Mouse (Mus musculus): ENCODE measurements around the gene Fdps. TPM values are rescaled to one million over a fixed set of nuclear protein-coding genes. Genes with fewer than 3 reads are reported as not detected.

Gene Fdps
- total RNA-seq (2014; rRNA removed) (382 and 401 TPM in 2 replicates), polyA plus RNA-seq (2015; fragmentation: Nextera tagmentation; extraction: Ambion mirVana) (407 and 423 TPM in 2 replicates)

DNA sequence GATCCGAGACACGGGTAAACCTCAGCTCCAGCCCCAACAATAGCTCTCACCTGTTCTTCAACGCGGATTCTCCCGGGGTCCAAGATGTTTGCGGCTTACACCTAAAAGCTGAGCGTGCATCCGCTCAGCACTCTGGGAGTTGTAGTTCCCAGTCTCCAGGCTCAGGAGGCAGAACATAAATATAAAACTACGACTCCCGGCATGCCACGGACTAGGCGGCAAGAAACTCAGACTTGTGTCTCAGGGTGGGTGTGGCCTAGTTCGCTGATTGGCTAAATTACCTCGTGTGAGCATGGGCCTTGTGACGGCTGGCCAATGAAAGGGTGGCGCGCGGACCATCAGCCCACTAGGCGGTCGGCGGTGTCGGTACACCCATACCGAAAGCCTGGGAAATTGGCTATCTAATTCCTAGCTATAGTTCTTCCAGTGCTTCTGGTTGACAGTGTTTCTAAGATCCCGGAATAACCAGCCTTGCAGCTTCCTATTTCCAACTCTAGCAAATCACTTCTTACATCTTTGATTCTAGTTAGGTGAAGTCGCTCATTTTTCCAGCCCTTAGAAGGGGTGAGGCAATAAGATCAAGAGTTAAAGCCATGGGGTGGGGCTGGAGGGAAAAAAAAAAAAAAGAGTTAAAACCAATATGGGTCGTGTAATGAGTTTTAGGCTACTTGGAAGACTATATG is at the start of gene Fdps:
Gene Fdps (minus strand): TSS at position 148 of the 683 bp plus-strand sequence.
- Histone ChIP-seq H3K9ac (replicated peaks; ENCODE audit: low read length, poor library complexity, severe bottlenecking) (peak within 1 kb of the TSS; percentile 52), H3K4me1 (ENCODE audit: insufficient read depth, low read length) (peaks cover 11% of the 10 kb centered on the region; the same call in 1 of the 2 replicates), H3K9me3 (ENCODE audit: low read length) (no peaks in the 10 kb centered on the region), H3K27ac (ENCODE audit: low read depth, low read length) (peak within 1 kb of the TSS; percentile 57), H3K36me3 (ENCODE audit: insufficient read depth, low read length) (peaks cover 12% of the 10 kb centered on the region), H3K27me3 (ENCODE audit: insufficient read depth, low read length) (no peaks in the 10 kb centered on the region), H3K4me3 (ENCODE audit: low read depth, low read length) (peak within 1 kb of the TSS; percentile 60), H3K4me2 (ENCODE audit: low read depth, low read length, poor library complexity, severe bottlenecking) (peak within 1 kb of the TSS; percentile 88)
- ATAC-seq (ENCODE audit: low FRiP score) = peak; percentile 99
- peak; percentile 55 for TF ChIP-seq CTCF (IDR thresholded peaks at IDR 0.05)
- WGBS = under 1% methylated on average over 26 of the region's 26 CpGs
- peak; percentile 100 for DNase-seq (ENCODE audit: low spot score)

- WGBS = 72% methylated on average over 14 of the region's 14 CpGs
- no peak for TF ChIP-seq CTCF (IDR thresholded peaks at IDR 0.05)
- ATAC-seq (ENCODE audit: low FRiP score) = no peak
- H3K36me3 ChIP-seq (ENCODE audit: insufficient read depth, low read length) = peaks cover 12% of the 10 kb centered on the region
- H3K4me1 ChIP-seq (ENCODE audit: insufficient read depth, low read length) = no peaks in the 10 kb centered on the region
- no peak overlapping the region for H3K4me2 ChIP-seq (ENCODE audit: low read depth, low read length, poor library complexity, severe bottlenecking)
- H3K9ac ChIP-seq (replicated peaks; ENCODE audit: low read length, poor library complexity, severe bottlenecking) = no peak overlapping the region
- no peaks in the 10 kb centered on the region for H3K27me3 ChIP-seq (ENCODE audit: insufficient read depth, low read length)
- no peak overlapping the region for H3K4me3 ChIP-seq (ENCODE audit: low read depth, low read length)
- H3K27ac ChIP-seq (ENCODE audit: low read depth, low read length) = no peak overlapping the region
- DNase-seq (ENCODE audit: low spot score) = no peak
- H3K9me3 ChIP-seq (ENCODE audit: low read length) = no peaks in the 10 kb centered on the region
Observed at GRCm38 (mm10) chr3:89148567-89148966, 46.8 kb upstream of the Fdps start.

GRCm38 (mm10) chr3:89147979-89148311 is 46.2 kb upstream of the Fdps start:
- no peaks in the 10 kb centered on the region for H3K4me1 ChIP-seq (ENCODE audit: insufficient read depth, low read length)
- WGBS = 19% methylated on average over 15 of the region's 15 CpGs
- no peak overlapping the region for H3K4me2 ChIP-seq (ENCODE audit: low read depth, low read length, poor library complexity, severe bottlenecking)
- H3K9ac ChIP-seq (replicated peaks; ENCODE audit: low read length, poor library complexity, severe bottlenecking) = no peak overlapping the region
- no peak for ATAC-seq (ENCODE audit: low FRiP score)
- H3K36me3 ChIP-seq (ENCODE audit: insufficient read depth, low read length) = peaks cover 12% of the 10 kb centered on the region
- DNase-seq (ENCODE audit: low spot score) = no peak
- no peaks in the 10 kb centered on the region for H3K9me3 ChIP-seq (ENCODE audit: low read length)
- no peak for TF ChIP-seq CTCF (IDR thresholded peaks at IDR 0.05)
- no peak overlapping the region for H3K4me3 ChIP-seq (ENCODE audit: low read depth, low read length)
- H3K27me3 ChIP-seq (ENCODE audit: insufficient read depth, low read length) = no peaks in the 10 kb centered on the region
- no peak overlapping the region for H3K27ac ChIP-seq (ENCODE audit: low read depth, low read length)

DNA sequence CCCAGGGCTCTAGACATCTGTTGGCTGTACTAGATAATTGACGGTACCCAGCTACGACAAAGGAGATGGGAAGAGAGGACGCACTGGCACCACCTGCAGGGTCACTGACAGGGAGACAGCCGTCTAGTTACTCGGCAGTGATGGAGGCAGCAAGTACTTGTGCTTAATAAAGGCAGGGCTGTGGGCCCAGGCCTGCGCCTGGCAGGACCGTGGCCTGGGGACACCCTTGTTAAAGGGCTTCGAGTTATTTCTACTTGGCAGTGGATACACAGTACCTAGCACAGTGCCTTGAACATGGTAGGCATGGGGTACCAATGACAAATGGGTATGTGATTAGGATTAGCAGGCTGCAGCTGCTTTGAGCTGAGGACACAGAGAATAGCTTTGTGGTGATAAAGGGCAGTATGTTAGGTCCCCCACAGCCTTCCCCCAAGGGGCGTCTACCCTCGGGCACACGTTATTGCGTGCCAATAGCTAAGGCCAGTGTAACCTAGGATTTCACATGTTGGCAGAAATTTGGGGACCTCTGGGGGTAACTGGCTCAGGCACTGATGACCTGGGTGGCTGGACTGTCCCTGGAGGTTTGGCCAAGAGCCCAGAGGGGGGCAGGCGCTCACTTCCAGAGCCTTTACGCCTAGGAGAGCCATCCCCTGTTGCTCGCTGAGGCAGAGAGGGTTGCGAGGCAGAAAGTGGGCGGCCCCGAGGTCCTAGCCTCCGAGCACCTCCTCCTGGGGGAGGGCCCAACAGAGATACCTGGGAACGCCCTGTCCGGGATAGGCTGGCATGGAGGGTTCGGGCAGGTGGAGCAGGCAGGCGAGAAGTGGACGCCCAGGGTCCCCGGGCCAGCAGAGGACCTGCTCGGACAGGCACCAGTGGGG is 45.6 kb upstream of the Fdps start:
- H3K9me3 ChIP-seq (ENCODE audit: low read length) = no peaks in the 10 kb centered on the region
- H3K27ac ChIP-seq (ENCODE audit: low read depth, low read length) = no peak overlapping the region
- no peak for ATAC-seq (ENCODE audit: low FRiP score)
- peak; percentile 25; the same call in 1 of the 2 replicates for TF ChIP-seq CTCF (IDR thresholded peaks at IDR 0.05)
- H3K27me3 ChIP-seq (ENCODE audit: insufficient read depth, low read length) = no peaks in the 10 kb centered on the region
- no peaks in the 10 kb centered on the region for H3K4me1 ChIP-seq (ENCODE audit: insufficient read depth, low read length)
- H3K9ac ChIP-seq (replicated peaks; ENCODE audit: low read length, poor library complexity, severe bottlenecking) = no peak overlapping the region
- H3K4me3 ChIP-seq (ENCODE audit: low read depth, low read length) = no peak overlapping the region
- DNase-seq (ENCODE audit: low spot score) = no peak
- WGBS = 28% methylated on average over 26 of the region's 26 CpGs
- H3K4me2 ChIP-seq (ENCODE audit: low read depth, low read length, poor library complexity, severe bottlenecking) = no peak overlapping the region
- peaks cover 12% of the 10 kb centered on the region for H3K36me3 ChIP-seq (ENCODE audit: insufficient read depth, low read length)

DNA sequence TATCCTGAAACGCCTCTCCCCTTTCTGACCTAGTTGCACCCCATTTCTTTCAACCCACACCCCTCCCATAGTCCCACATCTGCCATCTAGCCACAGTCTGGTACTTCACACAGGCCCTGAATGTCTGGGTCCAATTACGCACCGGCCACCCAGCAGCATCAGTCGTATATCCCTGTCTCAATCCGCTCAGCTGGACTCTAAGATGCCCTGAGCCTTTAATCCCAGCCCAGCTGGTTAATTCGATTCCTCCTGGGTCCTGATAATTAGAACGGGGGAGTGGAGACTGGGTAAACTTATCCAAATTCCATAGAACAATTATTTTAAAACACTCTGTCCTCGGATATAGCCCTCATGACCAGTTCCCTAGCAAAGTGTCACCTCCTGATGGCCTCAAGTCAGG is 43.8 kb upstream of the Fdps start:
- Histone ChIP-seq H3K4me1 (ENCODE audit: insufficient read depth, low read length) (no peaks in the 10 kb centered on the region), H3K36me3 (ENCODE audit: insufficient read depth, low read length) (peaks cover 4% of the 10 kb centered on the region), H3K27me3 (ENCODE audit: insufficient read depth, low read length) (no peaks in the 10 kb centered on the region), H3K4me3 (ENCODE audit: low read depth, low read length) (no peak overlapping the region), H3K9ac (replicated peaks; ENCODE audit: low read length, poor library complexity, severe bottlenecking) (no peak overlapping the region), H3K4me2 (ENCODE audit: low read depth, low read length, poor library complexity, severe bottlenecking) (no peak overlapping the region), H3K27ac (ENCODE audit: low read depth, low read length) (no peak overlapping the region), H3K9me3 (ENCODE audit: low read length) (no peaks in the 10 kb centered on the region)
- DNase-seq (ENCODE audit: low spot score) = no peak
- no peak for ATAC-seq (ENCODE audit: low FRiP score)
- WGBS = 24% methylated on average over 8 of the region's 8 CpGs
- no peak for TF ChIP-seq CTCF (IDR thresholded peaks at IDR 0.05)

DNA sequence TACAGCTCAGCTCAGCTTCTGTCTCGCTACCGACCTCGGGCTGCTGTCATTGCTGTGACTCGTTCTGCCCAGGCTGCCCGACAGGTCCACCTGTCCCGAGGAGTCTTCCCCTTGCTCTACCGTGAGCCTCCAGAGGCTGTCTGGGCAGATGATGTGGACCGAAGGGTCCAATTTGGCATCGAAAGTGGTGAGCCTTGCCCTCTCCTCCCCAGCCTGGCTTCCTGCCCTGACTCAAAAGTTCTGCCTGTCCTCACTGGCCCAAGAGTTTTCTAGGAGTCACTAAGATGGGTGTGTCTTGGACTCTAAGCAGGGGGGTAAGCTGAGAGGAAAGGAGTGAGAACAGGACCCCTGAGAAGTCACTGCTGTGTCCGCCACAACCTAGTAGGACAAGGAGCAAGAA is 43.1 kb upstream of the Fdps start:
- no peak for DNase-seq (ENCODE audit: low spot score)
- no peaks in the 10 kb centered on the region for H3K36me3 ChIP-seq (ENCODE audit: insufficient read depth, low read length)
- H3K27ac ChIP-seq (ENCODE audit: low read depth, low read length) = no peak overlapping the region
- no peak overlapping the region for H3K9ac ChIP-seq (replicated peaks; ENCODE audit: low read length, poor library complexity, severe bottlenecking)
- H3K9me3 ChIP-seq (ENCODE audit: low read length) = no peaks in the 10 kb centered on the region
- H3K4me2 ChIP-seq (ENCODE audit: low read depth, low read length, poor library complexity, severe bottlenecking) = no peak overlapping the region
- no peak overlapping the region for H3K4me3 ChIP-seq (ENCODE audit: low read depth, low read length)
- no peak for TF ChIP-seq CTCF (IDR thresholded peaks at IDR 0.05)
- 85% methylated on average over 10 of the region's 10 CpGs for WGBS
- no peaks in the 10 kb centered on the region for H3K27me3 ChIP-seq (ENCODE audit: insufficient read depth, low read length)
- H3K4me1 ChIP-seq (ENCODE audit: insufficient read depth, low read length) = no peaks in the 10 kb centered on the region
- ATAC-seq (ENCODE audit: low FRiP score) = no peak
